Mouse (Mus musculus) heart, adult 2 months (tissue): ENCODE results near the gene Gpr89.

Source experiments
- CTCF ChIP-seq: fragments of 200-600 bp; IDR thresholded peaks from 2 replicates; pipeline ENCODE4 v1.8.1; 2022; ENCODE audit warnings: antibody characterized with exemption, mild to moderate bottlenecking, moderate library complexity
- EP300 ChIP-seq: fragments of 200-500 bp; IDR thresholded peaks from 2 replicates; pipeline ENCODE4 v1.6.1; 2011; ENCODE audit warnings: low read depth, low read length, control low read depth; ENCODE audit not compliant: insufficient read depth
- POLR2A ChIP-seq: fragments of 200-500 bp; IDR thresholded peaks from 2 replicates; pipeline ENCODE4 v1.6.1; 2011; ENCODE audit warnings: mild to moderate bottlenecking, low read depth, low read length, control low read depth; ENCODE audit not compliant: insufficient read depth

DNA sequence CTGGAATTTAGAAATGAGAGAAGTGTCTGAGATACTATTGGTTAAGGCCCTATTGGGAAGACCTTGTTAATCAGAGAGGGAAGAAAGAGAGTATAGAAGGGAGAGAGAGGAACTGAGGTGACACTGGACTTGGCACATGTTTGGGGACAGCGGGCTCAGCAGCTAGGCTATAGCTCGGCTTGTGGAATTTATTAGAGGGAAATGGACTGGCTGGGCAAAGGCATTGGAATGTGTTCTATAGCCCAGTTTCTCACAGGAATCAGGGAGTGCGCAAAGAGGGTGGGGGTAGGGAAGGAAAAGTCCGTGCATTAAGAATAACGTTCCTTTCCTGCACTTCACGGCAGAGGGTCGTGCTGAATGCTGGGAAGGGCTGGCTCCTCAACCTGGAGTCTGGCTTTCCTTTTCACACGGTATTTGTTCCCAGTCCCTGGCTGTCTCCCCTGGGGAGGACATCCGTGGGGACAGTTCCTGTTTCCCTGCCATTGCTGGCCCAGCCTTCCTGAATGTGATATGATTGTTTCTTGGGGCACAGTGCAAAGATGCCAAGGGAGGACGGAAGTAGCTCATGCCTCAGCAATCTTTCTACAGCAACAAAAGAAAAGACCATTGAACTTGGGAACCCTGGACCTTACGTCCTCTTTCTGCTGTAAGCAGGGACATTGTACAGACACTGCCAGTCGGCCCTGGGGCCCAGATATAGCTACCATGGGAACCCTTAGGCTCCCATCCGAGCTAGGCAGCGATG lies 48.5 kb upstream of the Gpr89 start:
- no peak for TF ChIP-seq CTCF
- TF ChIP-seq POLR2A, result no peak
- 0 out of 2 replicates have a peak, but pooled peaks have one; percentile 17 for TF ChIP-seq EP300
